Comparison of ENCODE assay signal across 8 mouse cellular contexts in the genomic region with DNA sequence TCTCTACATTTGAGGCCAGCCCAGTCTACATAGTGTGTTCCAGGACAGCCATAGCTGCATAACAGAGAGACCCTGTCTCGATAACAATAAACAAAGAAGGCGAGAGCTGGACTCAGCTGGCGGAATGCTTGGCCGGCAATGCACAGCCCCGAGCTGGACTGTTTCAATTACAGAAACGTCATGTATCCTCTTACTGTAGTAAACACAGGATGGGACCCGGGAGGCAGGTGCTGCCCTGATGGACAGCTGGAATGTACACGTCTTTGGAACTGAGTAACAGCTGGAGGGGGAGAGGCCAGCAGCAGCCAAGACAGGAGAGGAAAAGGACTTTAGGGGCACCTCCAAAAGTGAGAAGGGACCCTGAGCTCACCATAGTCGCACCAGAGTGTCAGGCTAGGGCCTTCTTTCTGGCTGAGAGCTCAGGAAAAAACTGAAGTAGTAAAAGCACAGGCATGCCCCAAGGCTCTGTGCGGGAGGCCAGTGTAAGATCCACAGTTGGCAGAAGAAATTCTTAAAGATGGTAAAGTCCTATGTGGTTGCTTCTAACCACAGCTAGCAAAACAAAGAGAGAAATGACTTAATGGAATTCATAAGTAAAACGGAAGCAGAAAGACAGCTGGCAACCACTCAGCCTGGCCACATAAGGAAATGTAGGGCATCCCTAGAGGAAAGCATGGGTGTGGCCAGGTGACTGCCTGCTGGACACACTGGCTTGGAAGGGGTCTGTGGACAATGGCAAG.
DNase-seq lines count a peak whose midpoint lies in the region; ATAC-seq and TF ChIP-seq lines count a peak whose summit lies in the region.

No protein-coding gene starts in this region.

- ATAC-seq in heart, postnatal 0 days (ENCODE audit: insufficient read depth, low read depth) = 0 out of 2 replicates have a peak, but pooled peaks have one; percentile 18
- 0 out of 2 replicates have a peak, but pooled peaks have one; percentile 50 for ATAC-seq in embryonic facial prominence, embryonic 11.5 days (replicated peaks; ENCODE audit: insufficient number of reproducible peaks, low FRiP score, low TSS enrichment, low read depth)
- peak; percentile 57; the same call in 1 of the 2 replicates for ATAC-seq in limb, embryonic 15.5 days (ENCODE audit: insufficient number of reproducible peaks, low FRiP score, low TSS enrichment, low read depth)

- no peak overlapping the region for H3K4me2 ChIP-seq in heart, postnatal 0 days (ENCODE audit: low read depth, low read length)
- H3K4me2 ChIP-seq in embryonic facial prominence, embryonic 11.5 days (ENCODE audit: low read depth, low read length) = no peak overlapping the region
- H3K4me2 ChIP-seq in limb, embryonic 15.5 days = no peak overlapping the region

- peaks cover 39% of the 10 kb centered on the region for H3K4me1 ChIP-seq in heart, postnatal 0 days (ENCODE audit: control insufficient read depth, insufficient read depth)
- H3K4me1 ChIP-seq in embryonic facial prominence, embryonic 11.5 days (ENCODE audit: control insufficient read depth, insufficient read depth, low read length) = no peaks in the 10 kb centered on the region
- peaks cover 35% of the 10 kb centered on the region for H3K4me1 ChIP-seq in limb, embryonic 15.5 days

- H3K4me3 ChIP-seq in heart, postnatal 0 days (ENCODE audit: low read depth, low read length) = no peak overlapping the region
- H3K4me3 ChIP-seq in embryonic facial prominence, embryonic 11.5 days (ENCODE audit: low read depth, low read length) = no peak overlapping the region
- H3K4me3 ChIP-seq in limb, embryonic 15.5 days = no peak overlapping the region

- no peaks in the 10 kb centered on the region for H3K27me3 ChIP-seq in heart, postnatal 0 days (ENCODE audit: control insufficient read depth, insufficient read depth, low read length)
- no peaks in the 10 kb centered on the region for H3K27me3 ChIP-seq in embryonic facial prominence, embryonic 11.5 days (ENCODE audit: control insufficient read depth, insufficient read depth, low read length)
- no peaks in the 10 kb centered on the region for H3K27me3 ChIP-seq in limb, embryonic 15.5 days

- no peak for DNase-seq in heart, postnatal 0 days (ENCODE audit: low spot score)
- DNase-seq in heart, adult 8-10 months (ENCODE audit: low spot score) = no peak
- peak; percentile 28 to 46 for DNase-seq in B cell, adult 2 months
- peak; percentile 32 for DNase-seq in embryonic facial prominence, embryonic 11.5 days (ENCODE audit: low spot score)
- DNase-seq in right cerebral cortex, adult 2 months (ENCODE audit: low spot score in 2 of 2) = no peak
- DNase-seq in frontal cortex, postnatal 10 days (ENCODE audit: low spot score in 2 of 2) = no peak
- DNase-seq in urinary bladder, postnatal 14 days (ENCODE audit: low spot score) = no peak

- H3K27ac ChIP-seq in heart, postnatal 0 days (ENCODE audit: low read depth) = peak overlapping the region; percentile 27
- no peak overlapping the region for H3K27ac ChIP-seq in embryonic facial prominence, embryonic 11.5 days (replicated peaks; ENCODE audit: low read depth, low read length)
- peak overlapping the region; percentile 60 for H3K27ac ChIP-seq in limb, embryonic 15.5 days

- H3K9me3 ChIP-seq in heart, postnatal 0 days (replicated peaks; ENCODE audit: control insufficient read depth, low read length) = no peaks in the 10 kb centered on the region
- H3K9me3 ChIP-seq in embryonic facial prominence, embryonic 11.5 days (replicated peaks; ENCODE audit: control insufficient read depth, low read length) = no peaks in the 10 kb centered on the region
- H3K9me3 ChIP-seq in limb, embryonic 15.5 days = no peaks in the 10 kb centered on the region

- TF ChIP-seq EP300 in heart, postnatal 0 days (IDR thresholded peaks at IDR 0.05; ENCODE audit: low read depth) = no peak

- 55% methylated on average over 11 of the region's 11 CpGs for WGBS in heart, postnatal 0 days
- 45% methylated on average over 11 of the region's 11 CpGs for WGBS in embryonic facial prominence, embryonic 11.5 days
- WGBS in limb, embryonic 15.5 days = 36% methylated on average over 11 of the region's 11 CpGs

- TF ChIP-seq CTCF in heart, postnatal 0 days (IDR thresholded peaks at IDR 0.05; ENCODE audit: low read depth) = no peak

- H3K36me3 ChIP-seq in heart, postnatal 0 days (replicated peaks; ENCODE audit: control insufficient read depth, insufficient read depth, low read length) = peaks cover 17% of the 10 kb centered on the region; the same call in 1 of the 2 replicates
- H3K36me3 ChIP-seq in embryonic facial prominence, embryonic 11.5 days (replicated peaks; ENCODE audit: control insufficient read depth, insufficient read depth, low read depth, low read length) = no peaks in the 10 kb centered on the region
- no peaks in the 10 kb centered on the region for H3K36me3 ChIP-seq in limb, embryonic 15.5 days

- H3K9ac ChIP-seq in heart, postnatal 0 days (replicated peaks; ENCODE audit: low read depth, low read length) = no peak overlapping the region
- no peak overlapping the region for H3K9ac ChIP-seq in embryonic facial prominence, embryonic 11.5 days (replicated peaks; ENCODE audit: low read length)
- H3K9ac ChIP-seq in limb, embryonic 15.5 days = no peak overlapping the region

Comparison
In these comparisons a context has a peak if more than half of its experiments do, and no peak if none do; other contexts are left out.
1. DNase-seq: peak in B cell, adult 2 months (2 of 2) and embryonic facial prominence, embryonic 11.5 days (single experiment); none in heart, postnatal 0 days (single experiment), heart, adult 8-10 months (single experiment), right cerebral cortex, adult 2 months (0 of 2), frontal cortex, postnatal 10 days (0 of 2) and urinary bladder, postnatal 14 days (single experiment).
2. Peak in every context shown above with its lines, with median percentiles within 50 percentile points of each other: ATAC-seq.